Mouse (Mus musculus) intestine, embryonic 15.5 days (tissue): ENCODE data around the gene Igfbp5. TPM values are rescaled to one million over a fixed set of nuclear protein-coding genes. Genes with fewer than 3 reads are reported as not detected.

Experiments used
- ATAC-seq: fragments of 200-750 bp; cut with Nextera tagmentation; 2 replicates; pipeline ENCODE4 v1.8.0; 2017; ENCODE audit warnings: moderate TSS enrichment, moderate library complexity
- H3K27ac ChIP-seq: fragments of 300-500 bp; sonication (generic); 2 replicates; pipeline ENCODE4 v1.5.1; 2015; ENCODE audit warnings: mild to moderate bottlenecking, inconsistent platforms
- H3K27me3 ChIP-seq: fragments of 300-500 bp; sonication (generic); replicated peaks from 2 replicates; pipeline ENCODE4 v1.6.1; 2015; ENCODE audit warnings: inconsistent platforms
- H3K36me3 ChIP-seq: fragments of 300-500 bp; sonication (generic); 2 replicates; pipeline ENCODE4 v1.6.1; 2015; ENCODE audit warnings: inconsistent platforms
- H3K4me1 ChIP-seq: fragments of 300-500 bp; sonication (generic); replicated peaks from 2 replicates; pipeline ENCODE4 v1.6.1; 2015; ENCODE audit warnings: inconsistent platforms
- H3K4me2 ChIP-seq: fragments of 300-500 bp; sonication (generic); replicated peaks from 2 replicates; pipeline ENCODE4 v1.6.1; 2015; ENCODE audit warnings: mild to moderate bottlenecking, inconsistent platforms
- H3K4me3 ChIP-seq: fragments of 300-500 bp; sonication (generic); replicated peaks from 2 replicates; pipeline ENCODE4 v1.5.1; 2015; ENCODE audit warnings: inconsistent platforms
- H3K9ac ChIP-seq: fragments of 300-500 bp; sonication (generic); 2 replicates; pipeline ENCODE4 v1.6.1; 2015; ENCODE audit warnings: inconsistent platforms
- H3K9me3 ChIP-seq: fragments of 300-500 bp; sonication (generic); 2 replicates; pipeline ENCODE4 v1.6.1; 2016; ENCODE audit warnings: inconsistent platforms
- WGBS: fragments of 180-500 bp; shearing (Covaris S2); methylation state at CpG from one replicate; pipeline ENCODE4 v1.1.7; 2015; 5-methylcytosine and 5-hydroxymethylcytosine counted together
- polyA plus RNA-seq: library from polyadenylated mRNA; unstranded; fragments of >200 nt; fragmentation: Nextera tagmentation; extraction: Ambion mirVana; gene quantifications from 2 replicates; pipeline ENCODE4 v1.2.1, GENCODE M21; 2015

The Igfbp5 gene
- polyA plus RNA-seq, 1 experiment from 2014 or later, result 50.7 TPM

GRCm38 (mm10) chr1:72815616-72816015, 59.1 kb downstream of the Igfbp5 start:
- Histone ChIP-seq H3K27ac (no peak overlapping the region), H3K4me1 (peaks cover 10% of the 10 kb centered on the region; the same call in 1 of the 2 replicates), H3K36me3 (no peaks in the 10 kb centered on the region), H3K9me3 (no peaks in the 10 kb centered on the region), H3K9ac (no peak overlapping the region), H3K4me3 (no peak overlapping the region), H3K4me2 (no peak overlapping the region), H3K27me3 (no peaks in the 10 kb centered on the region)
- 82% methylated on average over 3 of the region's 3 CpGs for WGBS
- ATAC-seq, result no peak

GRCm38 (mm10) chr1:72815184-72815583, 59.5 kb downstream of the Igfbp5 start:
- ATAC-seq, result no peak
- Histone ChIP-seq H3K27me3 (no peaks in the 10 kb centered on the region), H3K27ac (no peak overlapping the region), H3K4me1 (peaks cover 10% of the 10 kb centered on the region; the same call in 1 of the 2 replicates), H3K4me3 (no peak overlapping the region), H3K9me3 (no peaks in the 10 kb centered on the region), H3K4me2 (no peak overlapping the region), H3K9ac (no peak overlapping the region), H3K36me3 (no peaks in the 10 kb centered on the region)
- 47% methylated on average over 5 of the region's 5 CpGs for WGBS

GRCm38 (mm10) chr1:72813639-72814403, 60.9 kb downstream of the Igfbp5 start:
- Histone ChIP-seq H3K9ac (no peak overlapping the region), H3K4me2 (no peak overlapping the region), H3K27me3 (no peaks in the 10 kb centered on the region), H3K4me3 (no peak overlapping the region), H3K4me1 (peaks cover 10% of the 10 kb centered on the region; the same call in 1 of the 2 replicates), H3K36me3 (no peaks in the 10 kb centered on the region), H3K27ac (peak overlapping the region; percentile 36), H3K9me3 (no peaks in the 10 kb centered on the region)
- peak; percentile 47 for ATAC-seq
- 14% methylated on average over 6 of the region's 6 CpGs for WGBS

- Histone ChIP-seq H3K4me3 (no peak overlapping the region), H3K9ac (no peak overlapping the region), H3K4me1 (peaks cover 10% of the 10 kb centered on the region; the same call in 1 of the 2 replicates), H3K27me3 (no peaks in the 10 kb centered on the region), H3K27ac (no peak overlapping the region), H3K9me3 (no peaks in the 10 kb centered on the region), H3K36me3 (no peaks in the 10 kb centered on the region), H3K4me2 (no peak overlapping the region)
- ATAC-seq, result peak; percentile 39; the same call in 1 of the 2 replicates
- 49% methylated on average over 5 of the region's 5 CpGs for WGBS
Observed at GRCm38 (mm10) chr1:72813089-72813638, 61.5 kb downstream of the Igfbp5 start.

- ATAC-seq, result no peak
- 93% methylated on average over 3 of the region's 3 CpGs for WGBS
- Histone ChIP-seq H3K36me3 (no peaks in the 10 kb centered on the region), H3K9ac (no peak overlapping the region), H3K4me2 (no peak overlapping the region), H3K4me1 (peaks cover 14% of the 10 kb centered on the region), H3K27ac (no peak overlapping the region), H3K27me3 (no peaks in the 10 kb centered on the region), H3K9me3 (no peaks in the 10 kb centered on the region), H3K4me3 (no peak overlapping the region)
Observed at GRCm38 (mm10) chr1:72811061-72811460, 63.6 kb downstream of the Igfbp5 start.

- no peaks in the 10 kb centered on the region for H3K27me3 ChIP-seq
- 87% methylated on average over 7 of the region's 7 CpGs for WGBS
- peaks cover 20% of the 10 kb centered on the region for H3K4me1 ChIP-seq
- no peaks in the 10 kb centered on the region for H3K9me3 ChIP-seq
- no peak overlapping the region for H3K9ac ChIP-seq
- H3K27ac ChIP-seq, result no peak overlapping the region
- no peak for ATAC-seq
- no peaks in the 10 kb centered on the region for H3K36me3 ChIP-seq
- H3K4me2 ChIP-seq, result no peak overlapping the region
- no peak overlapping the region for H3K4me3 ChIP-seq
Observed at GRCm38 (mm10) chr1:72809951-72810675, 64.6 kb downstream of the Igfbp5 start.

GRCm38 (mm10) chr1:72809304-72809703, 65.4 kb downstream of the Igfbp5 start:
- Histone ChIP-seq H3K9me3 (no peaks in the 10 kb centered on the region), H3K36me3 (no peaks in the 10 kb centered on the region), H3K4me2 (no peak overlapping the region), H3K4me3 (no peak overlapping the region), H3K9ac (no peak overlapping the region), H3K4me1 (peaks cover 19% of the 10 kb centered on the region), H3K27me3 (no peaks in the 10 kb centered on the region), H3K27ac (no peak overlapping the region)
- no peak for ATAC-seq
- WGBS, result 78% methylated on average over 7 of the region's 7 CpGs

Other genes with a start within 250 kb of the Igfbp5 start
- not detected in 2 replicates for gene Ankar, start 174.3 kb downstream of the Igfbp5 start, polyA plus RNA-seq
- gene Rpl37a, start 163.6 kb downstream of the Igfbp5 start, polyA plus RNA-seq, result 1,771 and 1,885 TPM in 2 replicates
- 147 and 148 TPM in 2 replicates for gene Igfbp2, start 50.4 kb downstream of the Igfbp5 start, polyA plus RNA-seq
- not detected in 2 replicates for gene Tnp1, start 141.0 kb upstream of the Igfbp5 start, polyA plus RNA-seq